Mouse (Mus musculus) gastrocnemius, postnatal 14 days (tissue): ENCODE measurements around the gene Mettl26. TPM values are rescaled to one million over a fixed set of nuclear protein-coding genes. Genes with fewer than 3 reads are reported as not detected.

Experiments used
- DNase-seq: peaks from one replicate; pipeline ENCODE4 v3.0.0; 2021; ENCODE audit warnings: mixed read lengths
- intact Hi-C: fragments of 180-260 bp; cut with DNase I; formaldehyde crosslinking; loops from one replicate; pipeline ENCODE4 v1.15.1; 2025; ENCODE audit warnings: low total_unique reads
- total RNA-seq, 2 experiments: library from RNA; stranded (reverse); gene quantifications; 2 replicates each; pipeline ENCODE4 v1.2.3; 2021

The Mettl26 gene
- total RNA-seq, 2 experiments from 2014 or later, result 26.1 to 27.7 TPM

- DNase-seq, result no peak
- intact Hi-C loops, result no loop called here
These were observed 39.1 kb upstream of the Mettl26 start for GRCm38 (mm10) chr17:25835816-25836215.

GRCm38 (mm10) chr17:25836397-25837075 lies 38.3 kb upstream of the Mettl26 start:
- intact Hi-C loops, result no loop called here
- DNase-seq, result no peak

DNA sequence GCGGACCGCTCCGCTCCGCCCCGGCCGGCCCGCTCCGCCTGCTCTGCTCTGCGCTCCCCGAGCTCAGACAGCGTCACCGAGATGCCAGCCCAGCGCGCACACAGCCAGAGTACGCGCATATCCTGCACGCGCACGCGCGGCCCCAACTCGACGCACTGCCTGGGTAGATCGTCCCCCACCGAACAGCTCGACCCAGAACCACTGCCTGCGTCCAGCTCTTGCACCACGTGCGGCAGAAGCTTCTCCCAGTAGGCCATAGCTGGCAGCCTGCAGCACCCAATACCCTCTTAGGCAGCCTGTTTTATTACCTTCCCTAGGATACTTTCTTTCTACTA lies 37.8 kb upstream of the Mettl26 start, which contains the start of gene Rhbdl1:
Gene Rhbdl1 (minus strand): TSS at position 220 of the 335 bp plus-strand sequence.
- intact Hi-C loops, result no loop called here
- peak; percentile 78 for DNase-seq

- intact Hi-C loops, result no loop called here
- no peak for DNase-seq
These were observed 37.3 kb upstream of the Mettl26 start for GRCm38 (mm10) chr17:25837533-25837932.

- no peak for DNase-seq
- intact Hi-C loops, result no loop called here
These were observed 36.0 kb upstream of the Mettl26 start for GRCm38 (mm10) chr17:25838904-25839303.

DNA sequence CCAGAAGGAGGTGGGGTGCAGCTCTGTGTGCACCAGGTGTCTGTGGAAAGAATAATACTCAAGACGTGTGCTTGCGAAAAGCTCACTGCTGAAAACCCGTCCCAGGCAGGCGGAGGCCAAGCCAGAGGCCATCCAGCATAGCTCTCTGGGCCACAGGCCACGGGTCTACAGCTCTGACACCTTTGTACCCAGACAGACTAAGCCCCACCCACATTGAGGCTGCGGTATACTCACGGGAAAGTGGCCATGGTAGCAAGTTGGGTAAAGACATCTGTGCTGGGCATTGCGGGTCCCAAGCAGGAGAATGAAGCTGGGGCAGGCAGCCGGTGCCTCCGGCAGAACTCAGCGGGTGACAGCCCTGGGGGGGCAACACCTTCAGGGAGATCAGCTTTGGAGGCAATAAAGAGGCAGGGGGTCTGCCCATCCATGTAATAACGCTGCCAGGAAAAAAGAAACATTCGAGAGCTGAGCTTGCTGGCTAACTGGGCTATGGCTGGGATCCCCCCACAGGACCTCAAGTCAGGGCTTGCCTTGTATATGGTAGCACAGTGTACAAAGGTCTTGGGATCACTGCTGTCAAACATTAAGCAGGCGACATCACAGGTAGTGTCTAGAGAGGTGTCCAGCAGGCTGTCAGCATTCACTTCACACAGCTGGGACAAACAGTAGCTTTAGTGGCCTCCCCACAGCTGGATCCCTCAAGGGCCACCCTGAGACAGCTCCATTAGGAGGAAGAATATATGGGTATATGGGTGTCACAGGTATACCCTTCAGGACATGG lies 35.2 kb upstream of the Mettl26 start:
- intact Hi-C loops, result no loop called here
- no peak for DNase-seq

GRCm38 (mm10) chr17:25840519-25840918 lies 34.4 kb upstream of the Mettl26 start:
- no peak for DNase-seq
- intact Hi-C loops, result no loop called here

DNA sequence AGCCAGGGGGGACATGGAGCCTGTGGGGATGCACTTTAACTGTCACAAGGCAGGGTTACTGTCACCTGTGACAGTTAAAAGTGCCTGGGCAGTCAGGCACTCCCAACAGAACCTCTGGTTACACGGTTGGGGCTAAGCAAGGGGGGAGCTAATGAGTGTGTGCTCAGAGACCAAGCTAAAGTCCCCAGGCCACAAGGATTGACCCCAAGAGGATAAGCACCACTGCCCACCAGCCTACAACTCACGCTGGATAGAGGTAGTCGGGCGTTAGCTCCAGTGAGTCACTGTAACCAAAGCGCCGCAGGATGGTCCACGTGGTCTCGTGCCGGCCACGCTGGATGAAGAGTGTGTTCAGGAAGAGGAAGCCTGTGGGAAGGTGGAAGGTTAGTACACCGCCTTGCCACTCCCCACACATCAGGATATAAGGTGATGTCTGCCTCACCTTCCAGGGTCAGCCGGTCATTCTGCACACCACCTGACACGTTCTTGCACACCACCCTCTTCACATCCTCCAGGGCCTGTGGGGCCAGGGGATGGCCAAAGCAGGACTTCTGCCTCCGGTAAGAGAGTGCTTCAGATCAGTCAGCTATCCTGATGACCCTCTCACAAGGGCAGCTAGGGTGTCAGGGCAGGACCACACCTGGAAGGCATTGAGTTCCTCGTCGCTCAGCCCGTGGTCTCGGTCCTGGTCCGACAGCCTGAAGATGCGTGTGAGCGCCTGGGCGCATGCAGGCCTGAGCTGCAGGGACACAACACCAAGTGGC lies 33.6 kb upstream of the Mettl26 start, which contains the start of gene Gm20683:
Gene Gm20683 (minus strand): TSS at position 647 of the 764 bp plus-strand sequence.
- intact Hi-C loops, result no loop called here
- no peak for DNase-seq

GRCm38 (mm10) chr17:25842509-25842908 lies 32.4 kb upstream of the Mettl26 start:
- intact Hi-C loops, result no loop called here
- DNase-seq, result no peak

- intact Hi-C loops, result no loop called here
- DNase-seq, result no peak
These were observed 31.8 kb upstream of the Mettl26 start for GRCm38 (mm10) chr17:25843122-25843521.

DNA sequence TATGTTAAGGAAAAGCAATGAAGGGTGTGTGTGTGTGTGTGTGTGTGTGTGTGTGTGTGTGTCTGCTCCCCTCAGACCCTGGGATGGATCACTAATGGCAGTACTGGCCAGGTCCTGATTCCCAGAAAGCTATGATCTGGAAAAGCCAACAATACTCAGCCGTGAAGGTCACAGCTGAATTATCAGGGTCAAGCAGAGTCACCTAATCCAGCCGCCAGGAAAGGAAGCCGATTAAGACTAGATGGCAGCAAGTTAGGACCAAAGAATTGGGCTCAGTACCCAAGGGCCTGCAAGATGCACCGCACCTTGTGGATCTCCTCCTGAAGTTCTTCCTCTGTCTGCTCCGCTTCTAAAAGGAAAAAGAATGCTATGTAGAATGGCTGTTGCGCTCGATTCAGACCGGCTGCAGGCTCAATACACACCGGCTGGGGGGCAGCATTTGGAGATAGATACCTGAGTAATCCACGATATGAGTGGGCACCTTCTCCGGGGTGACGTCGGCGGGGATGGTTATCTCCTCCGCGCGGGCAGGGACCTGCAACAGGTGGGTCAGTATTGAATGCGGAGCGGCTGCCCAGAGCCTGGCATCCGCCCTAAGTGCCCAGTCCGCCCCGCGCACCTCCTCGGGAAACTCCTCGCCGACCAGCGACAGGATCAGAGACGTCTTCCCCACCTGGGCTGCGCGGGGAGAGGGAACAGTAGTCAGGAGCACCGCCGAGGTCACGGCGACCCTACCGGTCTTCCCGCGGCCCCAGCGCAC lies 31.1 kb upstream of the Mettl26 start:
- no peak for DNase-seq
- intact Hi-C loops, result no loop called here

- peak; percentile 96 for DNase-seq
- intact Hi-C loops, result no loop called here
These were observed 30.4 kb upstream of the Mettl26 start, which contains the start of gene Rhot2 for GRCm38 (mm10) chr17:25844396-25844901. Rhot2 (minus strand) TSS chr17:25844851.

DNA sequence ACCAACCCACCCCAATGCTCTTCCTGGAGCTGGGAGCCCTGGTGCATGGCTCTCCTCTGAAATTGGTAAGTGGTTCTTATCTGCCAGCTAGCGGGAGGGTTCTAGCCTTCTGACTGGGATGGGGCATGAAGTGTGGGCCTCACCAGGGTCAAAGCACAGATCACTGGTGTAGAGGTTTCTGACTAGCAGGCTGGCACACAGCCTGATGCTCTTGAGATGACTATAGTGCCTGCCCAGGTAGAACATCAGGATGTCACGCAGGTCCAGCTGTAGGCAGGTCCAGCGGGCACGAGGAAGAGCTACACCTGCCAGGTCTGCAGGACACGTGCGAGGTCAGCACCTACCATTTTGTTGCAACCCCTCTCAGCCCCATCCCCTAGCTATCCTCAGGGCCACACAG lies 14.6 kb upstream of the Mettl26 start:
- intact Hi-C loops, result no loop called here
- DNase-seq, result no peak

DNA sequence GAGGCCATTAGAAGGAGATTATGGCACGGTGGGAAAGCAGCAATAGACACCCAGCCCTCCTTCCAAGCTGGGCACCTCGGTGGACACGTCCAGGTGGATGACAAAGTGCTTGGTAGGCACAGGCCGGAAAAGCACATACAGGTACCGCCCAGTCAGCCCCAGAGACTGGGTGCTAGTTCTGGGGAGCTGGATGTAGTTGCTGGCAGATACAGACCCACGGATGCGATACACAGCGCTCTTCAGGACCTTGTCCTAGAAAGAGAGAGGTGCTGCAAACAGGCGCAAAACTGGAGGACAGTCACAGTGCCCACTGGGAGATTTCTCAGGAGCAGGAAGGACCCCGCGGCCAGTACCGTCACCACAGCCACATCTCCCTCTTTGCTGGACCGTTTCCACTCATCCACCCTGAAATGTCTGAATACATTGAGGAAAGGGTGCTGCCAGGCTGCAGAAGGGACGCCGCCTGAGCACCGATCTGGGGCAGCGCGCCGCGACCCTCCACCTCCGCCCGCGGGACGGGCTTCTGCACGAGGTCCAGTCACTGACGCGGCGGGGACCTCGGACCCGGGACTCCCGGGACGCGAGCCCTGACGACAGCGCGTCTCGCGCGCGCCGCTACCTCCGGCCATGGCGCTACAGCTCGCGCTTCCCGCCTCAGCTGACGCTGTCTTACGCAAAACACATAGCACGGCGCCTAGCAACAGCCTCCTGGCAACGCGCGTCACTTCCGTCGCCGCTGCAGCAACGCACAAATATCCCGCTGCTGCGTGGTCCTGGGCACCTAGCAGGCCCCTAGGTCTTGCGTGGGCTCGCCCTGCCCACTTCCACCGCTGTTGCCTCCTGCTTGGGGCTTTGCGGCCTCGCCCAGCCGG lies 13.8 kb upstream of the Mettl26 start, which contains the start of gene Wdr90:
Gene Wdr90 (minus strand): TSS at position 670 of the 872 bp plus-strand sequence.
- intact Hi-C loops, result no loop called here
- DNase-seq, result peak; percentile 89

DNA sequence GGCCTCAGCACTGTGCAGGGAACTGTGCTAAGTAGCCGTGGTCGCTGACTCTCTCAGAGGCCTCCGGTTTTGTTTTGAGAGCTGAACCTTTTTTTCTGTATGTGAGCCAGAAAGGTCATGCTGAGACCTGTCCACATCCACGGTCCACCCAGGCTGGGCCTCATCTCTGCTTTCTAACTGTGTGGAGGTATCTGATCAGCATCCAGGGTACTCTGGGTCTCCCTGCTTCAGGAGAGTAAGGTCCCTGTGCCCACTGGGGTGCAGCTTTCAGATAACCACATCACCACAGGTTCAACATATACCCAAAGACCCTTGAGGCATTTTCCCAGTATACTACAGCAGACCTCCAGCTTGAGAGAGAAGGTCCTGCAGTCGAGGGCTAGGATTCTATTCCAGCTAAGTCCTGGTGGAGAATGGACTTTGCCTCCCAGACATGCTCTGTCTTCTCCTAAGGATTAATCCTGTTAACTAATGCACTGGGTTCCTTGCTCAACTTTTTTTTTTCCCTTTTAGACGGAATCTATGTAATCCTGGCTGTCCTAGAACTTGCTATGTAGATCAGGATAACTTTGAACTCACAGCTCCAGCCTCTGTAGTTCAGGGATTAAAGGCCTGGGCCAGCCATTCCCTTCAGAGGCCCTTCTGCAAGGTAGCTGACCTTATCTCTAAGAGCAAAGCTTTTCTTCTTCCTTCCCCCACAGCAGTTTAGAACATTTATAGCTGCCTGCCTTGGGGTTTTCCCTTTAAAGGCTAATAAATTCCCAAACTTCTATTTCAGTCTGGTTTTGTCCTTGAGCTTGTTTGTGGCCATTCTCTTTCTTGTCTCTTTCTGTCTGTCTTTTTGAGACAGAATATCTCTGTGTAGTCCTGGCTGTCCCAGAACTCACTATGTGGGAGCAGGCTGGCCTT lies 12.9 kb upstream of the Mettl26 start:
- intact Hi-C loops, result no loop called here
- DNase-seq, result no peak

DNA sequence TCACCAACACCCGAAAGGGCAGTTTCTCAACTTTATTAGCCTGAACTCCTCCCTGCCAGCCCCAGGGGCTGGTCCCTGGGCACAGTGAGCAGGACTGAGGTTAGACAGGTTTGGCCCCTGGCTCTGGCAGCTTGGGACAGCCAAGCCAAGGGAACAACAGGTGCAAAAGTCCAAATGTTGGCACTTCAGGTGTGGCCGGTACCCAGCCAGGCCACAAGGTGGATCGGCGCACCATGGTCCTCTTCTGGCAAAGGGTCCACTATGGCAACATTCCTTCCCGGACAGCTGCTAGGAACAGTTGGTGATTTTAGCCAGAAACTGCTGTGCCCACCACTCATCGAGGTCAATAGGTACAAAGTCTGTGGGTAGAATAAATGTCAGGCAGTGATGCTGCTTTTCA lies 11.2 kb upstream of the Mettl26 start:
- no peak for DNase-seq
- intact Hi-C loops, result no loop called here

- intact Hi-C loops, result no loop called here
- no peak for DNase-seq
These were observed 10.6 kb upstream of the Mettl26 start for GRCm38 (mm10) chr17:25864311-25864710.
